Mouse (Mus musculus) layer of hippocampus, adult 2 months (tissue): ENCODE results near the gene Cacna2d3. TPM values are rescaled to one million over a fixed set of nuclear protein-coding genes. Genes with fewer than 3 reads are reported as not detected.

ENCODE experiments used
- DNase-seq, 2 experiments: peaks; one replicate each; pipeline ENCODE4 v3.0.0; 2022; ENCODE audit warnings: low spot score in 2 of 2
- H3K27ac ChIP-seq: fragments of 200-600 bp; 2 replicates; pipeline ENCODE4 v1.8.1; 2022
- H3K4me3 ChIP-seq: fragments of 200-600 bp; 2 replicates; pipeline ENCODE4 v1.8.1; 2022; ENCODE audit warnings: mild to moderate bottlenecking
- CTCF ChIP-seq: fragments of 200-600 bp; conservative IDR thresholded peaks from 2 replicates; pipeline ENCODE4 v1.8.1; 2022; ENCODE audit warnings: antibody characterized with exemption, mild to moderate bottlenecking, moderate library complexity
- total RNA-seq, 2 experiments: library from RNA; stranded (reverse); gene quantifications; 2 replicates each; pipeline ENCODE4 v1.2.3; 2021

Cacna2d3 gene
- total RNA-seq, 2 experiments from 2014 or later: 98.7 to 101 TPM

DNA sequence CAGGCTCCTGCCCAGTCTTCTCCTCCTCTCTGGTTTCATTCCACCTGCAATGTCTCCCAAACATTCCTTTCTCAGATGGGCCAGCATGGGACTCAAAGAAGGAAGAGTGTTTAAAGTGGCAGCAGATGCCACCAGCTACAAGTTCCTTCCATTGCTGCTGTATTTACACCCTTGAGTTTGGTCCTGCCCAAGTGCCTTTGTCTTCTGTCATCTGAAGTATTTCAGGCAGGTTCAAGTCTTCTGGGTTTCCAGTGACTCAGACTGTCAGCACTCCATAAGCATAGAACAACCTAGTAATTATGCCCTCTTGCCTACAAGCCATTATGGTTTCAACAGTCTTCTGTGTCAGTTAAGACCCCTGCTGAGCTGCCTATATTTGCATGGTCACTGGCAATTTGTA lies 493.2 kb downstream of the Cacna2d3 start:
- no peak for TF ChIP-seq CTCF
- no peak for DNase-seq
- no peak overlapping the region for H3K4me3 ChIP-seq
- no peak overlapping the region for H3K27ac ChIP-seq

DNA sequence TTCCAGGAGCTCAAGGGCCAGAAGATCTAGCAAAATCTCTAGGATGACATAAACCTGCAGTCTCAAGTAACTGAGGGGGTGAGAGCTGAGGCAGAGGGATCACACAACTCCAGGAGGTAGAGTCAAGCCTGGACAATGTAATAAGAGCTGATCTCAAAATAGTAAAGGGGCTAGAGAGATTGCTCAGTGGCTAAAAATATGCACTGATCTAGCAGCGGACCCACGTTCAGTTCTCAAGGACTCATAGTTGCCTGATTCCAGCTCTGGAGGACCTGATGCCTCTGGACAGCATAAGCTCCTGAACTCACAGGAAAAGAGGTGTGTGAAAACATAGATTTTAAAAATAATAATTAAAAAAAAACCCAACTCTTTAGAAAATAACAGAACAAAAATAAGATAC lies 493.7 kb downstream of the Cacna2d3 start:
- Histone ChIP-seq H3K27ac (no peak overlapping the region), H3K4me3 (no peak overlapping the region)
- no peak for TF ChIP-seq CTCF

DNA sequence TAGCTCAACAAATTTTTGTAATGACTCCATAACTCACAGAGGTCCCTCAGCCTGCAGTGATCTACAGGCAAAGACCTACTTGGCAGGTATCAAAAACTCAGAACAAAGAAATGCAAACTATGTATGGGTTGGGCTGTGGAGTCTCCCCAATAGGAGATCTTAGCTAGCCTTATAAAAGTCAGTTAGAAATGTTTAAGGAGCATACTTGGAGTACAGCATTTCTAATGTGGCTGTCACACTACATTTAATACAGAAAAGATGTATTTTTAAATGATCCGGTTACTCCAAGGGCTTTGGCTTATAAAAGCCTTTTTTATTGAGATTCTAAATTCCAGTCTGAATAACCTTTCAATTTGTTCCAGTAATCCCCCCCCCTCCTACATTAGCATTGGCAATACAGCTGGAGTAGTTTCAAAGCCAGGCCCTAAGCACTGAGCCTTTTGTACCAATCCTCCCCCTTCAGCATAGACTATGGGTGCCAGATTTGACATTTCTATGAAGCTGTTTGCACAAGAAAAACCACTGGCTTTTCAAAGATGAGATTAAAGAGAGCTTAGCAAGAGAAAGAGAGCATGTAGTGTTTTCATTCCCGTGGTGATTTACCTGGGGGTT lies 495.8 kb downstream of the Cacna2d3 start:
- no peak overlapping the region for H3K4me3 ChIP-seq
- H3K27ac ChIP-seq: peak overlapping the region; percentile 64
- no peak for TF ChIP-seq CTCF
- no peak for DNase-seq

More for the DNA sequence above, 493.7 kb downstream of the Cacna2d3 start:
- no peak for DNase-seq

DNA sequence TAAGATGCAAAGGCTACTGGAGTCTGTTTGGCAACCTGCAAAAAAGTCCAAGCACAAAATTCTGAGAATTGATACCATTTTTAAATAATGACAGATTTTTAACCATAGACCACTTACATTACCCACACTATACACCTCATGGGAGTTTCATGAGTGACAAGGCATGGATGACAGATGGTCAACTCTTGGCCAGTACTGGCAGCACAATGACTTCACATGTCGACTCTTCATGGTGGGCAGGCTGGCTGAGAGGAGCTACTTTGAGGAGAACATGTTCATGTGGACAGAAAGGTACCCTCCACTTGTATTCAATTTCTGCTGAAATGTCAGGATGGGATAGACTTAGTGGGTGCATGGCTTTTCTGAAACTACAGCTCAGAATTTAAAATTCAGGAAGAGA lies 498.7 kb downstream of the Cacna2d3 start:
- no peak for TF ChIP-seq CTCF
- DNase-seq: no peak
- H3K4me3 ChIP-seq: no peak overlapping the region
- H3K27ac ChIP-seq: no peak overlapping the region

DNA sequence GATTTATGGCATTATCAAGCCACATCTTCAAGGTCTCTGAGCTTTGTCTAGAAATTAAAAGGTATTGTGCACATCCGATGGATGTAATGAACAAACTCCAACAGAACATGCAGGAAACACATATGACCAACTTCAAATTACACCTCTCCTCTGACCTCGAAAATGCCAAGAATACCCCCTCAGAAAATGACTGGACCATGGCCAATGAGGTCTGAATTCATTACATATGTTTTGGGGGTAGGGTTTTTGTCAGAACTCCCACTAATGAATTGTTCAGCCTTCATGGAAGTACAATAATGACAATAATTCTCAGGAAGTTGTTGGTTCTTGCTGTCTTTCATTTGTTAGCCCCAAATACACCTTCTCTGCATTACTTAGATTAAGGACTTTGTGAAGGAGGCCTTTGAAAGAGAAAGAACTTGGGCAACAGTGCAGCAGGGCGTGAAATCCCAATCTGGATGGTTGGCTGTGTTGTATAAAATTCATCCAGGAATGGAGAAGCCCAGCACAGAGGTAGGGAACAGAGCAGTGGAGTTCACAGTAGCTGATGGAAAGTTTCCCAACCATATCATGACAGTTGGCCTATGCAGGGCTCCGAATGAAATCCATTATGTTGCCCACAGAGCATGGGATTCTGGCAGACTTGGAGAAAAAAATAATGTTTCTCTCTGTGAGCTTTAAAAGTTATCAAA lies 499.3 kb downstream of the Cacna2d3 start:
- no peak for DNase-seq
- H3K27ac ChIP-seq: no peak overlapping the region
- no peak overlapping the region for H3K4me3 ChIP-seq
- TF ChIP-seq CTCF: no peak

DNA sequence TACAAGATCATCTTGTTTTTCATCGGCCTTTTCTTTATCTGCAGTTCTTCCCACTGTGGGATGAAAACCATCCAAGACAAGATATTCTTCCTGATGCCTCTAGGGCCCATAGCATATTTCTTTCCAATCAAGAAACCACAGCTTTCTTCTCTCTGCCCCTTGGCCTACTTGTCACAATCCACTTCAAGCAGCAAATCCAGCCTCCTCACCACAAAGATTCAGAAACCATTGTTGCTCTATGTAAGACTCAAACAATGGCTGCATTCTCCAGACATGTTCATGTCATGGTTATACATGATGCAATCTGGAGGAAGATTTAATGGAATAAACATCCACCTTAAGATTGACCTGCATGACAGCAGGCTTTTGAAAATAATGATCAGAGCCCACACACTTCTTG lies 505.6 kb downstream of the Cacna2d3 start:
- DNase-seq: no peak
- TF ChIP-seq CTCF: no peak
- no peak overlapping the region for H3K4me3 ChIP-seq
- H3K27ac ChIP-seq: peak overlapping the region; percentile 28; the same call in 1 of the 2 replicates

DNA sequence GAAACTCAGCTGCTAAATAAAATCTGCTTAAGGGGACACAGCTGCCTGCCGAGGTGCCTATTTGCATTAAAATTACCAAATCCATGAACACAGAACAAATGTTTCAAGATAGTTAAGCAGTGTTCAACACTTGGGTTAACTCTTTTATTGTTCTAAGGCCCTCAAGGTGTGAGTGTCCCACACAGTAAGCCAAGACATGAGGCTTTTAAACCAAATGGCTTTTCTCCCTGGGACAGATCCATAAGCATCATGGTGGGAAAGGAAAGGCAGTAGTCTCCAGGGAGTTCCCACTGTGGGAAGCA lies 516.7 kb downstream of the Cacna2d3 start:
- DNase-seq: no peak
- H3K4me3 ChIP-seq: no peak overlapping the region
- no peak for TF ChIP-seq CTCF
- no peak overlapping the region for H3K27ac ChIP-seq

DNA sequence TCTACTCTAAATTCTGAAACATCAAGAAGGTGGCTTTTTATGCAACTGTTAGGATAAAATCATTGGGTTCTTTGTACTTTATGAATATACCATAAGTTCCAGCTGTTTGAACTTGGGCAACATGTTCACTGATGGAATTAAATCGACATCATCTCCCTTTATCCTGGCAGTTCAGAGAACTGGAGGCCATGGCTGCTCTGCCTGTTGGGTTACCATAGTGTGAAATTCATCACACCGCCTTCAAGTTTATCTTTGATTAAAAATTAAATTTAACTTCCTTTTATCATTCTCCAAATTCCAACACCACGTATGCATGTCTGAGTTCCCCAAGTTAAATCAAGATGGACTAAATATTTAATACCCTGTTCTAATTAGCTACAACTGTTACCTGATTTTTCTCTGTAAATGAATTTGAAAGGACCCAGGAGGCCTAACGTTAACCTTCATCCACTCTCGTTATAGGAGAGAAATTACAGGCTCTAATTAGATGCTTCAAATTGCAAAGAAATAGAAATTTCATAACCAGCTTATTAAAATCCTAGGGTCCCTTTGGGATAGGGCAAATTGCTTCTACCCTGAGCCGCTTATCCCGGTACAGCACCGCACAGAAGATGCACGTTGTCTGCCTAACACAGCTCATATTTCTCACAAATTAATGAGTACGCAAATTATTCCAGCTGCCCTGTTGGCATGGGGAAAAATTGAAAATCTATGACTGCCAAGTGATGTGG lies 517.3 kb downstream of the Cacna2d3 start:
- DNase-seq: peak in 1 of 2 experiments; percentile 13
- TF ChIP-seq CTCF: no peak
- Histone ChIP-seq H3K4me3 (no peak overlapping the region), H3K27ac (no peak overlapping the region)

DNA sequence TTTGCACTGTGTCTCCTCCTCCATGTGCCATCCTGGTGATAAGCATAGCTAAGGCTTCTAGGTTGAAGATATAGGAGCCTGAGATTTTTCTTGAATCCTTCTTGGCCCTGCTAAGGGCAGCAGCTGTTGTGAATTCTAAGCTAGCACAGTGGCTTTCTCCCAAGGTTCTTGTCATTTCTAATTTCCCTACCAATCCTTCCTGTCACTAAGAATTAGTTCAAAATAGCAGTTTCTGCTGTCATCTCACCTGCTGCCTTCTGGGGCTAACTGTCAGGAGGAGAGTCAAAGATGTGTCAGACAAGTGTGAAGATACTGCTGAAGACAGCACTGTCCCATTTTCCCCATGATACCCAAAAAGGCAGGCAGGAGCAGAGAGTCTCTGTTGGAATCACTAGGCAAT lies 525.5 kb downstream of the Cacna2d3 start:
- no peak for TF ChIP-seq CTCF
- no peak for DNase-seq
- Histone ChIP-seq H3K4me3 (no peak overlapping the region), H3K27ac (no peak overlapping the region)

DNA sequence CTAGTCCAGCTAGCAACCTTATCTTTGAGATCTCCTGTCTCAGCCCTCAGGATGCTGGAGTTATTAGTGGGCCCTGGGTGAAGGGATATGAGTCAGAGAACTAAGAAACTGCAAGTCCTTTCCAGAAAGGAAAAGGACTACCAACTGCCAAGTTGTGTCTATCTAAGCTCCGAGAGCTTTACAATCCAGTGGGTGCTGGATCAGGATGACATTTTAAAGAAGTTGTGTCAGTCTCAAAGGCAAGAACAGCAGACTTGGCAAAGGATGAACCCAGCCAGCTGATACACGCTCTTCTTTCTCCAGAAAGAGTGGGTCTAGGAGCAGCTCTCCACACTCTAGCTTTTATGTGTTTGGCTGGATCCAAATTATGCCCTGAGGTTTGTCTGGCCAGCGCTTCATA lies 530.2 kb downstream of the Cacna2d3 start:
- Histone ChIP-seq H3K27ac (peak overlapping the region; percentile 4; the same call in 1 of the 2 replicates), H3K4me3 (no peak overlapping the region)
- no peak for DNase-seq
- no peak for TF ChIP-seq CTCF

DNA sequence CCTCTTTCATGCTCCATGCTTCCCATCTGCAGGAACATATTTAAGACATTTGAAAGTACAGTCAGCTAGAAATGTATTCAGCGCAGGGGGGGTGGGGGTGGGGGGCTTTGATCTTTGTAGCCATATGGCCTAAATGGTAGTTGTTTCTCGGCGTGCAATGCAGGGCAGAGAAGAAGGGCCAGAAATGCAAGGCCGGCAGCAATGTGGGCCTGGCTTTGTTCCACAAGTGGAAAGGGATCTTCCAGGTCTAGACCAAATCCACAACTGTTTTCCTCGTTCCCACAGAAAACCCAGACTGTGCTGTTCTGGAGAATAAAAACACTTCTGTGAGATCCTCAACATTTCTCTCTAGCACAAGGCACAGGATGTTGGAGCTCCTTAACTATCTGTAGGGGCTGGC lies 537.9 kb downstream of the Cacna2d3 start:
- Histone ChIP-seq H3K4me3 (no peak overlapping the region), H3K27ac (no peak overlapping the region)
- no peak for TF ChIP-seq CTCF
- no peak for DNase-seq

DNA sequence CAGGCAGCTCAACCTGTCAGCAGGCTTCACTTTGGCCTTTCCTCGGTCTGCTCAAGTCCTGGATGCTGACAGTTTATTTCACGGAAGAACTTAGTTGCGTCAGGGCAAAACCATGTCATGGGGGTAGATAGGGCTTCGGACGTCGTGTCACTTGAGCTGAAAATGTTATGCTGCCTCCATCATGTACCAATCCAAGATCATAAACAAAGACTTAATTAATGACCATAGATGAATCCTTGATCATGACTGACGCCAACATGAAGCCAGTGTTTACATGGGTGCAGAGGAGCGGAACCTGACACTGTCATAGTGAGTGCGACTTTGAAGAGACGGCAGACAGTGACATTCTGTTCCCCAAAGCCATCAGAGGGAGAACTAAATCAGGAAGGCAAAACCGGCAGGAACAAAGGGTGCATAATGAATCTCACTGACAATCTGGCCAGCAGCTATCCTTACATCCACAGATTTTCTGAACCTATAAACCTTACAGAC lies 542.2 kb downstream of the Cacna2d3 start:
- Histone ChIP-seq H3K27ac (peak overlapping the region; percentile 64), H3K4me3 (no peak overlapping the region)
- DNase-seq: no peak
- TF ChIP-seq CTCF: no peak

DNA sequence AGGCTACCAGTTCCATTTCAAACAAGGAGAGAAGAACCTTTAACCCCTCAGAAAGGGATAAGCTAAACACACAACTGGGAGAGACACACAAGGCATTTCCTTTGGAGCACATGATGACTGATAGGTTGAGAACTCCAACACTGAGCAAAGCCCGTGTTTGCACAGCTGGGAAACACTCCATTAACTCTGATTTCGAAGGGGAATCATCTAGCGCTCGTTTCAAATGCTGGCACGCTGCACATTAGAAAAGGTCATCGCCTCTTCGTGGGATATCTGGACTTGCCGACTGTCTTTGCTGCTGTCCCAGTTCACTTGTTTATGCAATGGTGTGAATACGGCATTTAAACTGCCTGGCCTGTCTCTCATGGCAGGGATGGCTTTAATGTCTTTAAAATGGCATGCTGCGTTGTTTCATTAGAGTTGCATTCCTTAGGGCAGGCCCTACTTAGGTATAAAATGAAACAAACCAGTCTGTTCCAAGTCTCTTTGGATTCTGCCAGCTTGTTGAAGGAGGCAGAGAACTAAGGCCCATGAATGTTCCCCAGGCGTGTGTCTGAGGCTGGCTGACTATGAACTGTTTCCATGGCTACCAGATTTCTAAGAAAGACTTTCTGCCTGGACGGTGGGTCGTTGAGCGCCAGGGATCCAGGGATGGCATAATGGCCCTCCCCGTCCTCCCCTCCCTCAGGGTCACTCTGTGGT lies 542.8 kb downstream of the Cacna2d3 start:
- no peak for TF ChIP-seq CTCF
- Histone ChIP-seq H3K27ac (peak overlapping the region; percentile 64), H3K4me3 (no peak overlapping the region)
- DNase-seq: peak; percentile 24 to 58
